Mouse (Mus musculus) lung, embryonic 14.5 days (tissue): ENCODE measurements around the gene Ube2v1. TPM values are rescaled to one million over a fixed set of nuclear protein-coding genes. Genes with fewer than 3 reads are reported as not detected.

Experiments used
- ATAC-seq: fragments of 200-750 bp; cut with Nextera tagmentation; 2 replicates; pipeline ENCODE4 v1.8.0; 2017; ENCODE audit warnings: mild to moderate bottlenecking, moderate TSS enrichment, moderate library complexity; ENCODE audit not compliant: insufficient read depth
- DNase-seq: peaks from one replicate; pipeline ENCODE4 v3.0.0-alpha.2; 2015
- H3K27ac ChIP-seq: fragments of 300-500 bp; sonication (generic); 2 replicates; pipeline ENCODE4 v1.5.1; 2014; ENCODE audit warnings: low read depth, mild to moderate bottlenecking, moderate library complexity
- H3K27me3 ChIP-seq: fragments of 300-500 bp; sonication (generic); 2 replicates; pipeline ENCODE4 v1.6.1; 2014; ENCODE audit warnings: low read length, control low read depth; ENCODE audit not compliant: insufficient read depth
- H3K36me3 ChIP-seq: fragments of 300-500 bp; sonication (generic); 2 replicates; pipeline ENCODE4 v1.6.1; 2014; ENCODE audit warnings: control low read depth; ENCODE audit not compliant: insufficient read depth
- H3K4me1 ChIP-seq: fragments of 300-500 bp; sonication (generic); 2 replicates; pipeline ENCODE4 v1.6.1; 2014; ENCODE audit warnings: antibody characterized with exemption, control low read depth; ENCODE audit not compliant: insufficient read depth
- H3K4me2 ChIP-seq: fragments of 300-500 bp; sonication (generic); 2 replicates; pipeline ENCODE4 v1.6.1; 2014; ENCODE audit warnings: mild to moderate bottlenecking
- H3K4me3 ChIP-seq: fragments of 300-500 bp; sonication (generic); 2 replicates; pipeline ENCODE4 v1.5.1; 2014; ENCODE audit warnings: low read depth, low read length
- H3K9ac ChIP-seq: fragments of 300-500 bp; sonication (generic); 2 replicates; pipeline ENCODE4 v1.6.1; 2014
- H3K9me3 ChIP-seq: fragments of 300-500 bp; sonication (generic); 2 replicates; pipeline ENCODE4 v1.6.1; 2016; ENCODE audit warnings: low read depth, low read length, control low read depth
- CTCF ChIP-seq: IDR thresholded peaks from 2 replicates; pipeline ENCODE4 v1.5.1; 2016; ENCODE audit warnings: antibody characterized with exemption, low read depth
- WGBS: fragments of 180-500 bp; shearing (Covaris S2); extraction: QIAGEN DNeasy Blood & Tissue Kit; methylation state at CpG from one replicate; pipeline ENCODE4 v1.1.7; 2014; 5-methylcytosine and 5-hydroxymethylcytosine counted together
- polyA plus RNA-seq: library from polyadenylated mRNA; unstranded; fragments of >200 nt; fragmentation: Nextera tagmentation; extraction: Ambion mirVana; gene quantifications from 2 replicates; pipeline ENCODE4 v1.2.1, GENCODE M21; 2014

Ube2v1 gene
- polyA plus RNA-seq, 1 experiment from 2014 or later, result 293 TPM

- peaks cover 29% of the 10 kb centered on the region for H3K36me3 ChIP-seq
- no peak overlapping the region for H3K9ac ChIP-seq
- no peaks in the 10 kb centered on the region for H3K27me3 ChIP-seq
- no peak overlapping the region for H3K4me2 ChIP-seq
- DNase-seq, result peak; percentile 35
- 38% methylated on average over 8 of the region's 8 CpGs for WGBS
- 0 out of 2 replicates have a peak, but pooled peaks have one; percentile 25 for ATAC-seq
- no peak overlapping the region for H3K27ac ChIP-seq
- TF ChIP-seq CTCF, result peak; percentile 59
- no peaks in the 10 kb centered on the region for H3K4me1 ChIP-seq
- H3K4me3 ChIP-seq, result no peak overlapping the region
- no peaks in the 10 kb centered on the region for H3K9me3 ChIP-seq
Observed at GRCm38 (mm10) chr2:167641337-167641736, 9.4 kb upstream of the Ube2v1 start.

DNA sequence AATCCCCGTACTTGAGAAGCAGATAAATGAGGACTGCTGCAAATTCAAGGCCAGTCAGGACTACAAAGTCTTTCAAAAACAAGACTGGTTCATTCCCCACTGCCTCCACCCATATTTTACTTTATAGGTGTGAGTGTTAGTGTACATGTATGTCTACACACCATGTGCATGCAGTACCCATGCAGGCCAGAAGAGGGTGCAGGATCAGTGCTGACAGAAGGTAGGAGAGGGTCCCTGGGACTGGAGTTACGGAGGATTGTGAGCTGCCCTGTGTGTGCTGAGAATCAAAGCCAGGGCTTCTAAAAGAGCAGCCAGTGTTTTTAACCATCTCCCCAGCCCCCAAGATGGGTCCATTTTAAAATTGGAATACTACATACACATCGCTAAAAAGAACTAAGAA, 8.4 kb upstream of the Ube2v1 start:
- TF ChIP-seq CTCF, result peak; percentile 75
- ATAC-seq (no peak), DNase-seq (peak; percentile 54)
- no peaks in the 10 kb centered on the region for H3K9me3 ChIP-seq
- H3K9ac ChIP-seq, result no peak overlapping the region
- no peaks in the 10 kb centered on the region for H3K4me1 ChIP-seq
- H3K4me2 ChIP-seq, result no peak overlapping the region
- no peaks in the 10 kb centered on the region for H3K27me3 ChIP-seq
- H3K27ac ChIP-seq, result no peak overlapping the region
- WGBS, result 80% methylated on average over 3 of the region's 3 CpGs
- peaks cover 20% of the 10 kb centered on the region for H3K36me3 ChIP-seq
- H3K4me3 ChIP-seq, result no peak overlapping the region

GRCm38 (mm10) chr2:167634865-167635512, 3.1 kb upstream of the Ube2v1 start:
- no peak for DNase-seq
- Histone ChIP-seq H3K9me3 (no peaks in the 10 kb centered on the region), H3K36me3 (no peaks in the 10 kb centered on the region), H3K27ac (no peak overlapping the region), H3K4me1 (peaks cover 13% of the 10 kb centered on the region; the same call in 1 of the 2 replicates), H3K4me3 (peak overlapping the region; percentile 21), H3K4me2 (peak overlapping the region; percentile 52), H3K9ac (0 out of 2 replicates have a peak overlapping the region, but pooled peaks have one; percentile 20), H3K27me3 (no peaks in the 10 kb centered on the region)
- no peak for TF ChIP-seq CTCF
- WGBS, result 71% methylated on average over 7 of the region's 7 CpGs
- ATAC-seq, result no peak

- H3K4me1 ChIP-seq, result peaks cover 17% of the 10 kb centered on the region; the same call in 1 of the 2 replicates
- TF ChIP-seq CTCF, result no peak
- peak overlapping the region; percentile 52 for H3K4me2 ChIP-seq
- ATAC-seq (peak; percentile 82), DNase-seq (peak; percentile 99)
- 1% methylated on average over 15 of the region's 15 CpGs for WGBS
- no peaks in the 10 kb centered on the region for H3K9me3 ChIP-seq
- H3K4me3 ChIP-seq, result peak overlapping the region; percentile 21
- H3K27me3 ChIP-seq, result no peaks in the 10 kb centered on the region
- 0 out of 2 replicates have a peak overlapping the region, but pooled peaks have one; percentile 21 for H3K9ac ChIP-seq
- 0 out of 2 replicates have a peak, but pooled peaks cover 3% of the 10 kb centered on the region for H3K36me3 ChIP-seq
- H3K27ac ChIP-seq, result peak overlapping the region; percentile 66
Observed at GRCm38 (mm10) chr2:167634338-167634770, 2.5 kb upstream of the Ube2v1 start.

- ATAC-seq (no peak), DNase-seq (no peak)
- WGBS, result 68% methylated on average over 6 of the region's 6 CpGs
- H3K27ac ChIP-seq, result no peak overlapping the region
- no peak overlapping the region for H3K4me3 ChIP-seq
- no peaks in the 10 kb centered on the region for H3K9me3 ChIP-seq
- H3K4me1 ChIP-seq, result peaks cover 18% of the 10 kb centered on the region; the same call in 1 of the 2 replicates
- H3K36me3 ChIP-seq, result peaks cover 6% of the 10 kb centered on the region; the same call in 1 of the 2 replicates
- no peak overlapping the region for H3K9ac ChIP-seq
- H3K4me2 ChIP-seq, result peak overlapping the region; percentile 52; the same call in 1 of the 2 replicates
- H3K27me3 ChIP-seq, result no peaks in the 10 kb centered on the region
- no peak for TF ChIP-seq CTCF
Observed at GRCm38 (mm10) chr2:167633537-167633872, 1.6 kb upstream of the Ube2v1 start.

- ATAC-seq (no peak), DNase-seq (no peak)
- TF ChIP-seq CTCF, result no peak
- Histone ChIP-seq H3K4me1 (peaks cover 18% of the 10 kb centered on the region; the same call in 1 of the 2 replicates), H3K27me3 (no peaks in the 10 kb centered on the region), H3K9me3 (no peaks in the 10 kb centered on the region), H3K9ac (peak overlapping the region; percentile 41; the same call in 1 of the 2 replicates), H3K36me3 (peaks cover 12% of the 10 kb centered on the region), H3K4me3 (peak overlapping the region; percentile 85; the same call in 1 of the 2 replicates), H3K4me2 (peak overlapping the region; percentile 84), H3K27ac (peak overlapping the region; percentile 65)
- 66% methylated on average over 12 of the region's 12 CpGs for WGBS
Observed at GRCm38 (mm10) chr2:167632731-167633536, 1.0 kb upstream of the Ube2v1 start.

- no peak for TF ChIP-seq CTCF
- peak overlapping the region; percentile 84 for H3K4me2 ChIP-seq
- peaks cover 26% of the 10 kb centered on the region for H3K36me3 ChIP-seq
- no peaks in the 10 kb centered on the region for H3K9me3 ChIP-seq
- peaks cover 18% of the 10 kb centered on the region; the same call in 1 of the 2 replicates for H3K4me1 ChIP-seq
- no peaks in the 10 kb centered on the region for H3K27me3 ChIP-seq
- peak overlapping the region; percentile 86 for H3K9ac ChIP-seq
- under 1% methylated on average over 31 of the region's 31 CpGs for WGBS
- H3K27ac ChIP-seq, result peak overlapping the region; percentile 76
- DNase-seq (peak; percentile 15), ATAC-seq (no peak; the same call in 1 of the 2 replicates)
- H3K4me3 ChIP-seq, result peak overlapping the region; percentile 85
Observed at GRCm38 (mm10) chr2:167631181-167631590, 709 bp downstream of the Ube2v1 start.
